Mouse (Mus musculus) limb, embryonic 13.5 days (tissue): ENCODE measurements around the gene Olfr69. TPM values are rescaled to one million over a fixed set of nuclear protein-coding genes. Genes with fewer than 3 reads are reported as not detected.
"Not testable (repeated sequence)": the region's sequence is repeated elsewhere in the genome, so short reads cannot be mapped to it uniquely, and the experiment has no call there.

Experiments
- ATAC-seq: fragments of 200-750 bp; cut with Nextera tagmentation; 2 replicates; pipeline ENCODE4 v1.8.0; 2017; ENCODE audit warnings: low read depth, moderate number of reproducible peaks, moderate TSS enrichment; ENCODE audit not compliant: low FRiP score
- H3K27ac ChIP-seq: fragments of 300-500 bp; sonication (generic); 2 replicates; pipeline ENCODE4 v1.5.1; 2015; ENCODE audit warnings: inconsistent platforms, mild to moderate bottlenecking, moderate library complexity
- H3K27me3 ChIP-seq: fragments of 300-500 bp; sonication (generic); 2 replicates; pipeline ENCODE4 v1.6.1; 2015; ENCODE audit warnings: mild to moderate bottlenecking, inconsistent platforms
- H3K36me3 ChIP-seq: fragments of 300-500 bp; sonication (generic); 2 replicates; pipeline ENCODE4 v1.6.1; 2015; ENCODE audit warnings: inconsistent platforms, mild to moderate bottlenecking, moderate library complexity
- H3K4me1 ChIP-seq: fragments of 300-500 bp; sonication (generic); 2 replicates; pipeline ENCODE4 v1.6.1; 2015; ENCODE audit warnings: inconsistent platforms
- H3K4me2 ChIP-seq: fragments of 300-500 bp; sonication (generic); replicated peaks from 2 replicates; pipeline ENCODE4 v1.6.1; 2015; ENCODE audit warnings: inconsistent platforms, mild to moderate bottlenecking, moderate library complexity
- H3K4me3 ChIP-seq: fragments of 300-500 bp; sonication (generic); 2 replicates; pipeline ENCODE4 v1.5.1; 2015; ENCODE audit warnings: moderate library complexity, mild to moderate bottlenecking, inconsistent platforms
- H3K9ac ChIP-seq: fragments of 300-500 bp; sonication (generic); 2 replicates; pipeline ENCODE4 v1.6.1; 2015; ENCODE audit warnings: mild to moderate bottlenecking, inconsistent platforms
- H3K9me3 ChIP-seq: fragments of 300-500 bp; sonication (generic); 2 replicates; pipeline ENCODE4 v1.6.1; 2016; ENCODE audit warnings: inconsistent platforms
- WGBS: fragments of 180-500 bp; shearing (Covaris S2); methylation state at CpG from one replicate; pipeline ENCODE4 v1.1.7; 2015; 5-methylcytosine and 5-hydroxymethylcytosine counted together
- polyA plus RNA-seq: library from polyadenylated mRNA; unstranded; fragments of >200 nt; fragmentation: Nextera tagmentation; extraction: Ambion mirVana; gene quantifications from 2 replicates; pipeline ENCODE4 v1.2.1, GENCODE M21; 2015

The Olfr69 gene
- polyA plus RNA-seq, 1 experiment from 2014 or later: not detected

DNA sequence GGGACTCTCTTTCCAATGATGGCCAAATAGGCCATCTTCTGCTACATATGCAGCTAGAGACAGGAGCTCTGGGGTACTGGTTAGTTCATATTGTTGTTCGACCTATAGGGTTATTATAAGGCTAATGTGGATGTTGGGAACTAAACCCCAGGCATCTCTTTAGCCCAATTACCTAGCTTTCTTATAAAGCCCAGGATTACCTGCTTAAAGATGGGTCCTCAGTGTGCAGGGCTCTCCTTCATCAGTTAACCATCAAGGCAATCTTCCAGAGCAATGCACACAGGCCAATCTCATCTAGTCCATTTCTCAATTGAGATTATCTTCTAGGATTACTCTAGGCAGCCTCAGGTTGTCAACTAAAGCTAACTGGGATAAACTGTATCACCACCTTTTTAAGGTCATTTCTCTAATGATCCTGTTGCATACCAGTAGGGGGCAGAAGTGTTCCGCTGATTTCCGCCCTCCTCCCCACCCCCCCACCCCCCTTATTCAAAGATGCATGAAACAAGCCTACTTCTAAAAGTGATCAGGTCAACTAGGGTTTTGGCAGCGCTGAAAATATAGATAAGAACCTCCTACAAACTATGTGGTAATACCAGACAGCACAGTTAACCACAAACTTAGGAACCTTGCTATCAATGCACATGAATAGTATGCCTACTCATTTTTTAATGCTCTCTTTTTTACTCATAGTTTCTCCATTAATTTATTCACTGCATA, 21.4 kb upstream of the Olfr69 start:
- WGBS: 27% methylated on average over 4 of the region's 4 CpGs
- Histone ChIP-seq H3K27me3 (no peaks in the 10 kb centered on the region), H3K9ac (no peak overlapping the region), H3K4me1 (no peaks in the 10 kb centered on the region), H3K4me2 (no peak overlapping the region), H3K36me3 (no peaks in the 10 kb centered on the region), H3K4me3 (no peak overlapping the region), H3K9me3 (no peaks in the 10 kb centered on the region), H3K27ac (no peak overlapping the region)
- ATAC-seq: no peak

DNA sequence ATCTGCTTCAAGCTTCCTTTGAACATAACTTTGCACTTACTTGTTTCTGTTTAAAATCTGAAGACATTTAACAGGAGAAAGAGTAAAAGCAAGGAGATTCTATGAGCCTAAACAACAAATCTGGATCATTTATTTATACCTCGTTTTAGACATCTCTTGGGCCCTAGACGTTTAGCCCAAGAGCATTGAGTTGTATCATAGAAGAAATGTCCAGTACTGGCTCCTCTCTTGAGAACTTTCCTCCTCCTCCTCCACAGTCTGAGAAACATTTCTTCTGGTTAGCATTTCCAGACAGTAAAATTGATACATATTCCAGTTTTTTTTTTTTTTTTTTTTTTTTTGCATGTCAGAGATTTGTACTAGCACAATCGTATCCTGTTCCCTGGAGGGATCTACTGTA, 20.3 kb upstream of the Olfr69 start, which contains the start of gene Olfr67:
Gene Olfr67, minus strand, starts transcription at position 101 of the 400 bp plus-strand sequence.
- Histone ChIP-seq H3K36me3 (no peaks in the 10 kb centered on the region), H3K4me2 (no peak within 1 kb of the TSS), H3K9ac (no peak within 1 kb of the TSS), H3K27me3 (no peaks in the 10 kb centered on the region), H3K4me1 (no peaks in the 10 kb centered on the region), H3K27ac (no peak within 1 kb of the TSS), H3K4me3 (no peak within 1 kb of the TSS), H3K9me3 (no peaks in the 10 kb centered on the region)
- ATAC-seq: no peak
- 76% methylated on average over 3 of the region's 3 CpGs for WGBS

GRCm38 (mm10) chr7:103779598-103779997, 8.2 kb upstream of the Olfr69 start, which contains the start of gene Olfr68:
Olfr68 (minus strand) TSS chr7:103779698.
- Histone ChIP-seq H3K27me3 (no peaks in the 10 kb centered on the region), H3K9me3 (no peaks in the 10 kb centered on the region), H3K4me1 (no peaks in the 10 kb centered on the region), H3K4me2 (no peak within 1 kb of the TSS), H3K4me3 (no peak within 1 kb of the TSS), H3K36me3 (no peaks in the 10 kb centered on the region), H3K27ac (no peak within 1 kb of the TSS), H3K9ac (no peak within 1 kb of the TSS)
- 79% methylated on average over 3 of the region's 3 CpGs for WGBS
- ATAC-seq: no peak

- not testable (repeated sequence) for H3K4me3 ChIP-seq, H3K9ac ChIP-seq, H3K36me3 ChIP-seq, ATAC-seq, H3K9me3 ChIP-seq, H3K4me1 ChIP-seq, H3K27me3 ChIP-seq, H3K4me2 ChIP-seq, H3K27ac ChIP-seq
- 83% methylated on average over 4 of the region's 4 CpGs for whole genome bisulfite sequencing
Observed at GRCm38 (mm10) chr7:103777652-103778051, 6.3 kb upstream of the Olfr69 start.

DNA sequence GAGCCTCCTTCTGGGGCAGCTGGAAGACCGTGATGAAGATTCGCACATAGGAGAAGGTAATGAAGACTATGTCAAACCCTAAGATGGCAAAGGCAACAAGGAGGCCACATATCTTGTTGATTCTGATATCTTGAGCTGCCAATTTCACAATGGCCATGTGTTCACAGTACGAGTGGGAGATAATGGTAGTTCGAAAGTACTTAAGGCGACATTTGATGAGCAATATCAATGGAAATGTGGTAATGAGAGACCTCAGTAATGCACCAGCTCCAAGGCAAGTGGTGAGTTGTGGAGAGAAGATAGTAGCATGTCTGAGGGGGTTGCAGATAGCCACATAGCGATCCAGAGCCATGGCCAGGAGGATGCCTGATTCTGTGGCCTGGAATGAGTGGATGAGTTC, 3.7 kb downstream of the Olfr69 start:
- not testable (repeated sequence) for H3K4me2 ChIP-seq, H3K4me3 ChIP-seq, H3K27ac ChIP-seq, H3K4me1 ChIP-seq, H3K9me3 ChIP-seq, ATAC-seq, H3K27me3 ChIP-seq, H3K9ac ChIP-seq, H3K36me3 ChIP-seq
- 87% methylated on average over 6 of the region's 6 CpGs for WGBS

- 90% methylated on average over 6 of the region's 6 CpGs for WGBS
- not testable (repeated sequence) for H3K27me3 ChIP-seq, H3K9ac ChIP-seq, H3K27ac ChIP-seq, H3K4me3 ChIP-seq, H3K4me1 ChIP-seq, H3K4me2 ChIP-seq, H3K9me3 ChIP-seq, H3K36me3 ChIP-seq, ATAC-seq
Observed at GRCm38 (mm10) chr7:103762212-103762611, 9.2 kb downstream of the Olfr69 start.

- no peak for ATAC-seq
- H3K9me3 ChIP-seq: no peaks in the 10 kb centered on the region
- 45% methylated on average over 2 of the region's 2 CpGs for WGBS
- H3K27me3 ChIP-seq: no peaks in the 10 kb centered on the region
- H3K4me2 ChIP-seq: no peak within 1 kb of the TSS
- H3K27ac ChIP-seq: no peak within 1 kb of the TSS
- no peak within 1 kb of the TSS for H3K9ac ChIP-seq
- no peaks in the 10 kb centered on the region for H3K36me3 ChIP-seq
- H3K4me1 ChIP-seq: no peaks in the 10 kb centered on the region
- no peak within 1 kb of the TSS for H3K4me3 ChIP-seq
Observed at GRCm38 (mm10) chr7:103757233-103757632, 14.2 kb downstream of the Olfr69 start, which contains the start of gene Olfr630. Olfr630 (minus strand) TSS chr7:103757333.

DNA sequence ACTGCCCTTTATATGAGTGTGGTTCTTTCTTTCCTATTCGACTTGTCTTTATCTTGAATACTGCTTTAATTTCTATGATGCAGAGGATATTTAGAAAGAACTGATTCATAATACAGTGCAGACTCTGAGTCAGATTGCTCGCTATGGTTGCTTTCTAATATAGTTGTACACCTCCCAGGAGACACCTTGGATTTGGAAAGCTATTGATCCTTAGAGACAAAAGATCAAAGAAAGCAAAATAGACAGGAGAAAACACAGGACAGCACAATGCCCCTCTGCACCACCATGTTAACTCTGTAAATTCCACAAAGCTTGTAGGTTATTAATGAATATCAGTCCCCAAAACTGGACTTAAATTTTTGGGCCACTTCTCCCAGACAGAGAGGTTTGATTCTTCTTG, 26.6 kb downstream of the Olfr69 start, which contains the start of gene Olfr629:
Gene Olfr629, minus strand, starts transcription at position 101 of the 400 bp plus-strand sequence.
- H3K9me3 ChIP-seq: no peaks in the 10 kb centered on the region
- 84% methylated on average over 2 of the region's 2 CpGs for WGBS
- H3K27ac ChIP-seq: no peak within 1 kb of the TSS
- no peaks in the 10 kb centered on the region for H3K36me3 ChIP-seq
- ATAC-seq: no peak
- no peak within 1 kb of the TSS for H3K4me2 ChIP-seq
- H3K4me1 ChIP-seq: no peaks in the 10 kb centered on the region
- H3K27me3 ChIP-seq: no peaks in the 10 kb centered on the region
- H3K9ac ChIP-seq: no peak within 1 kb of the TSS
- H3K4me3 ChIP-seq: no peak within 1 kb of the TSS

GRCm38 (mm10) chr7:103730074-103730473, 41.3 kb downstream of the Olfr69 start, which contains the start of gene Olfr628:
Olfr628 (plus strand) TSS chr7:103730374.
- no peaks in the 10 kb centered on the region for H3K9me3 ChIP-seq
- no peak within 1 kb of the TSS for H3K4me3 ChIP-seq
- ATAC-seq: no peak
- 80% methylated on average over 1 of the region's 1 CpGs for WGBS
- no peaks in the 10 kb centered on the region for H3K4me1 ChIP-seq
- no peaks in the 10 kb centered on the region for H3K27me3 ChIP-seq
- H3K9ac ChIP-seq: no peak within 1 kb of the TSS
- H3K27ac ChIP-seq: no peak within 1 kb of the TSS
- no peaks in the 10 kb centered on the region for H3K36me3 ChIP-seq
- no peak within 1 kb of the TSS for H3K4me2 ChIP-seq

DNA sequence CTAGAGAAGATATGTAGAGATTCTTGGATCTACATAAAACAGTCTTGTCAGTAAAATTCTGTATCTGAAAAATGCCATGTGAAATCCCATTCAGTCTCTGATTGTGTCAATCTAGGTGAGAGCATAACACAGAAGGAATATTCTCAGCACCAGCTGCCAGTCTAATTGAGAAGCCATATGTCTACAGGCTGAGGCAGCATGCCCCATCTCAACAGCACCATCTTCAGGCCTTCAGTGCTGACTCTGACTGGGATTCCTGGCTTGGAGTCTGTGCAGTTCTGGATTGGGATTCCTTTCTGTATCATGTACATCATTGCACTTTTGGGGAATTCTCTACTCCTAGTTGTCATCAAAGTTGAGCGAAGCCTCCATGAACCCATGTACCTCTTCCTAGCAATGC, 55.0 kb downstream of the Olfr69 start:
- H3K4me1 ChIP-seq, H3K9me3 ChIP-seq, H3K27me3 ChIP-seq, H3K27ac ChIP-seq, H3K9ac ChIP-seq, H3K4me3 ChIP-seq, ATAC-seq, H3K36me3 ChIP-seq, H3K4me2 ChIP-seq: not testable (repeated sequence)
- 87% methylated on average over 1 of the region's 1 CpGs for WGBS
